Mouse (Mus musculus) WW6 (cell line): ENCODE data around the gene Tff3.

Experiments
- DNase-seq: peaks from one replicate; pipeline ENCODE4 v3.0.0-alpha.2; 2013; ENCODE audit warnings: low read depth, low spot score

Tff3 gene

DNA sequence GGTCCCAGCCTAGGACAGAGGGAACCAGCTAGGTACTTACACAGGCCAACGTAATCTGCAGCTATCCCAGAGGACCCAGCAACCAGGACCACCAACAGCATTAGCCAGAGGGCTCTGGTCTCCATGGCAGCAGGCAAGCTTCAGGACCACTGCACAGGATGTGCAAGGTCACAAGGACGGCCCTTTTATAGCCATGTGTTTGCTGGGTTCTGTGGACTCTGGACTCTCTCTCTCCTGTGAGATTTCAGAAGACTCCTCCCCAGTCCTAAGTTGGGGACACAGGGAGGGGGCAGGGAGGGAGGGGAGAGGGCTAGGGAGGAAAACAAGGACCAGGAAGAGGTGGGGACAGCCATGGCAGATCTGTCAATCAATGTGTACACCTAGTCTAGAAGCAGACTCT lies at the start of gene Tff3:
Tff3 (minus strand) TSS at position 195 of the 400 bp plus-strand sequence.
- DNase-seq, result no peak

GRCm38 (mm10) chr17:31176321-31176720 lies 46.9 kb upstream of the Tff3 start:
- no peak for DNase-seq

GRCm38 (mm10) chr17:31169796-31170195 lies 40.4 kb upstream of the Tff3 start:
- no peak for DNase-seq

- DNase-seq, result no peak
Measured at GRCm38 (mm10) chr17:31165127-31165526, 35.7 kb upstream of the Tff3 start, which contains the start of gene Tff1. Gene Tff1, minus strand, starts transcription at chr17:31165277.

DNA sequence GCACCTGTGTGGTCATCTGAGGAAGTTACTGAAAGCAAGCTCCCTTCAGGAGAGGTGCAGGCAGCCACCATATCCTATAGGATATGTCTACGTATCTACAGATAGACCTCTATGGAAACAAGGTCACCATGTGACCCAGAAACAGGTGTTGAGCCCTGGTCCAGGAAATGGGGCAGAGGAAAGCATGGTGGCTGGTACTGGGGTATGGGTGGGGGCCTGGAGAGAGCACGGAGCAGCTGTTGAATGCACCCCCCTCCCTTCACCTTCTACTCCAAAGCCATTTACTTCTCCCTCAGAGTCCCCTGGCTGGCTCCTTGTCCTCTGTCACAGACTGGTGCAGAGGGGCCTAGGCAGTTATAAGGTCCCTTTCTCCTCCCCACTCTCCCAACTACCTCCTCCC lies 34.4 kb upstream of the Tff3 start:
- DNase-seq, result no peak

DNA sequence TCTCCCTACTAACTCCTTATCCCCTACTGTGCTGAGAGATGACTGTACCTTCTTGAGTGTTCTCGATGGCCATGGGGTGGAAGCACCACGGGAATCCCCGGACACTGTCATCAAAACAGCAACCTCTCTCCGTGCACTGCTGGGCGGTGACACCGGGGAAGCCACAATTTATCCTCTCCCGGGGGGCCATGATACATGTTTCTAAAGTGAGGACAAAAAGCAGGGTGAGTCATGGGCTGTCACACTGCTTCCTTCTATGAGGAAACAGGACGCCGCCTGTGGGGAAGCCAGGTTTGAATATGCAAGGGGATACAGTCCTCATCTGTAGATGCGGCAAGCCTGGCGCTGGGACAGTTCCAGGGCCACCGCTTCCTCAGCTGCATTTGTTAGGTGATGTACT lies 33.2 kb upstream of the Tff3 start:
- no peak for DNase-seq

DNA sequence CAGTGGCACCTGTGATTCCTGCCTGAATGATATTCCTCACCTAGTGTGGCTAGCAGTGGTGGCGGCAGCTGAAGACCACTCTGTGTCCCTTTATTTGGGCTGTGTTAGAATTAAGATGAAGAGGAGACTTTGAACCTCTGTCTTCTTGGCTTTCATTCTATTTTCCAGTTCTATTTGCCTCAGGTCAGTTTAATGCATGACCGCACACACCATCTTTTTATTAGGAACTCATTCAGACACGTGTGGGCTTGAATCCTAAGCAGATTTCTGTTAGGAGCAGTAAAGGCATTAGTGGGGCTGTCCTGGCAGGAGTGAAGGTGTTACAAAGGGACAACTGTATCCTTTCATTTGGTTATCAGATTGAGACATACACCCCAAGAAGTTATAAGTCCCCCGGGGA lies 30.8 kb upstream of the Tff3 start:
- DNase-seq, result no peak

GRCm38 (mm10) chr17:31157921-31158320 lies 28.5 kb upstream of the Tff3 start:
- no peak for DNase-seq

DNA sequence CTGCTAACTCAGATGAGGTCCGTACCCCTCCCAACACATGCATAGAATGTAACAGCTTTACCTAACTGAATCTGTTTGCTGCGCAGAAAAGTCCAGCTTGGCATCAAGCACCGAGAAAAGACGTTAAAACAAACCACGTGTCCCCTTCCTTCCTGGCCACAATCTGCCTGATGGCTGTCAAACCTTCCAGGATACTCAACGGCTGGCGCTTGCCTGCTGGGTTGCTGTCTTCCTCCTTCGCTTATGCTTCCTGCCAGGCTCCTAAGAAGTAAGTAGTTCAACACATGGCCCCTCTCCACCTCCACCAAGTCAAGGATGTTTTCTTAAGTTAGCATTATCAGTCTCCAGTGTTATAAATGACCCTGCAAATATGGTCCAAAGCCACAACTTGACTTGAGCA lies 24.3 kb upstream of the Tff3 start:
- DNase-seq, result no peak

GRCm38 (mm10) chr17:31152966-31153499 lies 23.6 kb upstream of the Tff3 start:
- DNase-seq, result no peak

GRCm38 (mm10) chr17:31152512-31152911 lies 23.1 kb upstream of the Tff3 start:
- no peak for DNase-seq

DNA sequence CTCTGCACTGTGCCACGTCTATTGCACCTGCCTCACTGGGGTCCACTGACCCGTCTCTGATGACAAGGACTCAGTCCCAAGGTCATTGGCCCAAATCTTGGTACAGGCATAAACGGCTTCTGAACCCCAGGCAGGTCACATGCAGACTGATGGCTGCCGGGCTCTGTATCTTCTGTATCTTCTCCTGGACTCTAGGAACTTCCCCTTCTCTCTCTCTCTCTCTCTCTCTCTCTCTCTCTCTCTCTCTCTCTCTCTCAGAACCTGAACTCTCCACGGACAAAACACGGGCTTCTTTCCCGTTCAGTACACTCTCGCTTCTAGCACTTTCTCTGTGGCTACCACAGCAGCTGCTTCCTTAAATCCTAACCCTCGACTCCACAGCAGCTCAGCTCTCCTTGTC lies 16.6 kb upstream of the Tff3 start:
- no peak for DNase-seq

DNA sequence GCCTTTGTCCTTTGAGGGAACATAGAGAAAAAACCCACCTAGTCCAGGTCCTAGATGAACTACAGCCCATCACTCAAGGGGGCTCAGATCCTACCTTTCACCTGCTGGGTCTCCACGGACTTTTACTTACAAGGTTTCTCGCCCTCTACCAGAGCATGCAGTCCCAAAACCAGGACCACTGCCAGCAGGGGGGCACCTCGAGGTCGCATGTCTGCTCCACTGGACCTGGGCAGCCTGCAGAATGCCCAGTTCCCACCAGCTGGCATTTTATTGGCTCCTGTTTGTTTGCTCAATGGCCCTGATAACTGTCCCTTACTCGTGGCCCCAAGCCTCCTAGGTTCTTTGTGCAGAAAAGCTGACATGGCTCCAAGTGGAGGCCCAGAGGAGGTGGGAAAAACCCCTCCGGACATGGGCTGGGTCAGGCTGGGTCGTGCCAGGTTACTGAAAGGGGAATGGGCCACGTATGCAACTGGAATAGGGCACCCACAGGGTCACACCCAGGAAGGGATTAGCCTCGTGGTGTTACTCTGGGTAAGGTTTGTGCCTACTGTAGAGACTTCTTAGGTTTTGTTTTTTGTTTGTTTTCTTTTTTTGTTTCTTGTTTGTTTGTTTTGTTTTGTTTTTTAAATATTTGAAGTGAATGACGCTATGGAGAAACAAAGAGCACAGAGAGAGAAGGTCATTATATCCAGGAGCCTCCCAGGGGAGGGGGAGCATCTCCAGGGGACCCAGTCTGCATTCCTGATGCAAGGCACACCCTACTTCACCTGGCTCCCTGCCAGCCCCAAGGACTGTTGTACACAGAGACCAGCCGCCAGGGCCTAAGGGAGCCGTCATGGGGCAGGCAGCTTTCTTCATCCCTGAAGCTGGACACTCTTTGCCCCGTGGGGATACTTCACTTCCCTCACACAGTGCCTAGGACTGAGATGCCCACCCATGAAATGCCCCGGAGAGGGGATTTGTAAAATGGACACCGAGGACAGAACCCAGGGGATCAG lies 14.9 kb upstream of the Tff3 start, which contains the start of gene Tff2:
Tff2 (minus strand) TSS at position 243 of the 998 bp plus-strand sequence.
- no peak for DNase-seq

GRCm38 (mm10) chr17:31142116-31142515 lies 12.7 kb upstream of the Tff3 start:
- DNase-seq, result no peak

GRCm38 (mm10) chr17:31138398-31138797 lies 9.0 kb upstream of the Tff3 start:
- DNase-seq, result no peak

- DNase-seq, result no peak
Measured at GRCm38 (mm10) chr17:31136821-31137220, 7.4 kb upstream of the Tff3 start.

GRCm38 (mm10) chr17:31136291-31136690 lies 6.8 kb upstream of the Tff3 start:
- DNase-seq, result no peak

GRCm38 (mm10) chr17:31134913-31135312 lies 5.5 kb upstream of the Tff3 start:
- no peak for DNase-seq

- no peak for DNase-seq
Measured at GRCm38 (mm10) chr17:31133776-31134175, 4.3 kb upstream of the Tff3 start.

GRCm38 (mm10) chr17:31131269-31131821 lies 1.9 kb upstream of the Tff3 start:
- DNase-seq, result no peak

DNA sequence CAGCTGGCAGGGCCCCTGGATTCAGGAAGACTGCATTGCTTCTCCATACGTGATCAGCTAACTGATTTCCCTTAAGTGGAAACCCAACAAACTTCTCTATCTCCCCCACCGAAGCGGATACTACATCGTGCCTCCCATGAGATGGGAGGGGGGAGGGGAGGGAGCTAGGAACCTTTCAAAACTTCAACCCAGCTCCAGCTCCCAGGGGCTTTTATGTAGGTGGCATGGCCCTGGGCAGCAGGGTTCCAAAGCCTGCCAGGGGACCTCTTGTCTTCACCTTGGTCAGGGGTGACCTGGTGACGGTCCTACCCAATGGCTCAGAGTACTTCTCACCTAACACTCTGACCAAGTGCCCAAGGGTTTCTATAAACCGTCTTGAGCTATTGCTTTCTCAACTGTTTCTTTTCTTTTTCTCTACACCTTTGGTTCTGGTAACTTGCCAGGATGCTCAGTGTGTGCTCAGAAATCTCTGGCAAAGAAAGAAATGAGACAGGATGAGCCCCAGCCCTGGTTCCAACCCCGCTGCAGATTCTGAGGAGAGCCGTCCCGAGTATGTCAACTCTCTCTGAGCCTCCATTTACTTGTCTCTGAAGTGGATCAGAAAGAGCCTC lies 633 bp downstream of the Tff3 start:
- no peak for DNase-seq
